Mouse (Mus musculus) midbrain, embryonic 11.5 days (tissue): ENCODE data around the gene Naa40. TPM values are rescaled to one million over a fixed set of nuclear protein-coding genes. Genes with fewer than 3 reads are reported as not detected.

Experiments
- ATAC-seq: fragments of 200-750 bp; cut with Nextera tagmentation; 2 replicates; pipeline ENCODE4 v1.8.0; 2017; ENCODE audit warnings: moderate TSS enrichment, moderate library complexity; ENCODE audit not compliant: low FRiP score
- DNase-seq: peaks from one replicate; pipeline ENCODE4 v3.0.0; 2015; ENCODE audit warnings: low spot score; ENCODE audit errors: missing footprints
- H3K27ac ChIP-seq: fragments of 300-500 bp; sonication (generic); 2 replicates; pipeline ENCODE4 v1.5.1; 2014; ENCODE audit warnings: low read depth, low read length
- H3K27me3 ChIP-seq: fragments of 300-500 bp; sonication (generic); 2 replicates; pipeline ENCODE4 v1.6.1; 2014; ENCODE audit warnings: mild to moderate bottlenecking, low read length, moderate library complexity, mixed read lengths; ENCODE audit not compliant: control insufficient read depth, insufficient read depth
- H3K36me3 ChIP-seq: fragments of 300-500 bp; sonication (generic); 2 replicates; pipeline ENCODE4 v1.6.1; 2014; ENCODE audit warnings: mild to moderate bottlenecking, low read length, moderate library complexity, mixed read lengths; ENCODE audit not compliant: control insufficient read depth, insufficient read depth
- H3K4me1 ChIP-seq: fragments of 300-500 bp; sonication (generic); 2 replicates; pipeline ENCODE4 v1.6.1; 2014; ENCODE audit warnings: low read length; ENCODE audit not compliant: control insufficient read depth, insufficient read depth
- H3K4me2 ChIP-seq: fragments of 300-500 bp; sonication (generic); 2 replicates; pipeline ENCODE4 v1.6.1; 2014; ENCODE audit warnings: mild to moderate bottlenecking, moderate library complexity
- H3K4me3 ChIP-seq: fragments of 300-500 bp; sonication (generic); 2 replicates; pipeline ENCODE4 v1.5.1; 2014; ENCODE audit warnings: low read depth, low read length
- H3K9ac ChIP-seq: fragments of 300-500 bp; sonication (generic); 2 replicates; pipeline ENCODE4 v1.6.1; 2014; ENCODE audit warnings: low read length
- H3K9me3 ChIP-seq: fragments of 300-500 bp; sonication (generic); 2 replicates; pipeline ENCODE4 v1.6.1; 2016; ENCODE audit warnings: low read length; ENCODE audit not compliant: control insufficient read depth
- WGBS: fragments of 180-500 bp; shearing (Covaris S2); extraction: QIAGEN DNeasy Blood & Tissue Kit; methylation state at CpG from one replicate; pipeline ENCODE4 v1.1.7; 2014; 5-methylcytosine and 5-hydroxymethylcytosine counted together
- polyA plus RNA-seq: library from polyadenylated mRNA; unstranded; fragments of >200 nt; fragmentation: Nextera tagmentation; extraction: Ambion mirVana; gene quantifications from 2 replicates; pipeline ENCODE4 v1.2.1, GENCODE M21; 2014

Gene Naa40
- polyA plus RNA-seq, 1 experiment from 2014 or later: 103 TPM

DNA sequence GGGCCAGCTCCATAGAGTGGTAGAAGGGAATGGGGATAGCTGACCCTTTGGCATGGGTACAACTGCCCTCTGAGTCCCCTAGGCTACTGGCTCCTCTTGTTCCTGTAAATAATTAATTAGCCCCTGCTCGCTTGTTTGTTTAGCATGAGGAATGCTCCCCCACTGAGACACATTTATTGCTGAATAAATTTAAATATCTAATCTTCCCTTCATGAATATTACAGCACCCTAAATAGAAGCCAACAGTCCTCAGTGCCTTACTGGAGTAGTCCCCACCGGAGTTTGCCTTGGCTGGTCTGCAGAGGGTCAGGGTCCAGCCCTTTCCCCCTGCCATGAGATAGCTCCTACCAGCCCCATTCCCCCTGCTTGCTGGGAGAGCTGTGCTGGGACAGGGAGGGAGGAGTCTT is 48.4 kb downstream of the Naa40 start:
- Histone ChIP-seq H3K36me3 (no peaks in the 10 kb centered on the region), H3K4me3 (no peak overlapping the region), H3K4me2 (no peak overlapping the region), H3K9me3 (no peaks in the 10 kb centered on the region), H3K27me3 (no peaks in the 10 kb centered on the region; the same call in 1 of the 2 replicates), H3K9ac (no peak overlapping the region), H3K4me1 (peaks cover 28% of the 10 kb centered on the region), H3K27ac (no peak overlapping the region)
- DNase-seq (no peak), ATAC-seq (no peak)
- 63% methylated on average over 2 of the region's 2 CpGs for WGBS

DNA sequence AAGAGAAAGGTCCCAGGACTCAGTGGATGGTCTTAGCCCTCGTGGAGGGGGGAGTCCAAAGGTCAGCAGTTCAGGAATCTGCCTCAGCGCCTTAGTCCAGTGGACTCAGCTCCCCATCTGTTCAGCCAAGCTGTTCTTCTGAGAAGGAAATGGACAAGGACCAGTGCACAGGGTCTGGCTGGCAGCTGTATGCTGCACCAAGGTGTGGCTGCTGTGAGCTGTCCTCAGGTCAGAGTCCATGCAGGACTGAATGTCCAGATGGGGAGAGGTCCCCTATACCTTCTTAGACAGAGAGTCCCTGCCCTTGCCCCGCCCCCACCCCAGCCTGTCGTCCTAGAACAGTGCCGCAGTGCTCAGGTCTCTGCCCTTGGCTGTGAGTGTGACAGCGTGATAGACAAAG is 49.3 kb downstream of the Naa40 start:
- DNase-seq: peak; percentile 84
- H3K36me3 ChIP-seq: no peaks in the 10 kb centered on the region
- H3K4me2 ChIP-seq: no peak overlapping the region
- WGBS: 48% methylated on average over 6 of the region's 6 CpGs
- H3K27ac ChIP-seq: no peak overlapping the region
- H3K9ac ChIP-seq: no peak overlapping the region
- no peak for ATAC-seq
- peaks cover 20% of the 10 kb centered on the region for H3K4me1 ChIP-seq
- no peak overlapping the region for H3K4me3 ChIP-seq
- H3K9me3 ChIP-seq: no peaks in the 10 kb centered on the region
- H3K27me3 ChIP-seq: peaks cover under 1% of the 10 kb centered on the region

DNA sequence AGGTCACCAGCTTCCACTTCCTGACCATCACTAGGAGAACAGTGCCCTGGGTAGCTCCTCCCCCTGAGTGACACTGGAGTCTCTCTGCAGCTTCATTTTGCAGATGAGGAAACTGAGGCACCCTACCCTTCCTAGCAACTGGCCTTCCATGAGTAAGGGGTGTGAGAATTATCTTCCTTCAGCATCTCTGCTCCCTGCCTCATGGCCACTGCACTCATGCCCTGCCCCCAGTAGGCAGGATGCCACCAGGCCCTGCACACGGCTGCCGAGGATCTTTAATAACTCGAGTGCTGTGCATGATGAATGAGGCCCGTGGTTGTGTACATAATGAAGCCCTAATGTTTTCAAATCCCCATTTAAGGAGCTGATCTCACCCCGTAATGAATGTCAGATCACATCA is 50.0 kb downstream of the Naa40 start:
- H3K27me3 ChIP-seq: peaks cover 4% of the 10 kb centered on the region
- ATAC-seq: no peak
- H3K4me3 ChIP-seq: no peak overlapping the region
- H3K9me3 ChIP-seq: no peaks in the 10 kb centered on the region
- peaks cover 20% of the 10 kb centered on the region for H3K4me1 ChIP-seq
- H3K36me3 ChIP-seq: no peaks in the 10 kb centered on the region
- no peak overlapping the region for H3K4me2 ChIP-seq
- no peak for DNase-seq
- 77% methylated on average over 5 of the region's 5 CpGs for WGBS
- no peak overlapping the region for H3K27ac ChIP-seq
- no peak overlapping the region for H3K9ac ChIP-seq

DNA sequence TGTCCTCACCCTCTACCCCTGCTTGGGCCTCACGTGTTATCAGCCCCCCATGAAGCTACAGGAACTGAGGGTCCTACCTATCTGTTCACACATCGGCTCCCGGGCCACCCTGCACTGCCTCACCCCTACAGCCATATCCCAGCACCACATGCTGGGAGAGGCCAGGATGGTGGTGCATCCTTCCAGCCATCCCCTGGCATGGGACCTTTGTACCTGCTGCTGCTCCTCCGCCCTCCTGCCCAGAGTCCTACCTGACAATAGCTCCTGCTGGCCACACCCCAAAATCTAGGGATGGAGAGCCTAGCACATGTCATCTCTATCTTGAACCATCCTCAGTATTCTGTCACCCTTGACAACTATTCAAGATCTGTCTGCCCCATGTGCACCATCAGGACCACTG is 52.0 kb downstream of the Naa40 start:
- no peaks in the 10 kb centered on the region for H3K36me3 ChIP-seq
- H3K27ac ChIP-seq: no peak overlapping the region
- no peak overlapping the region for H3K4me3 ChIP-seq
- H3K27me3 ChIP-seq: peaks cover 4% of the 10 kb centered on the region
- no peak overlapping the region for H3K4me2 ChIP-seq
- 75% methylated on average over 4 of the region's 4 CpGs for WGBS
- DNase-seq (peak; percentile 76), ATAC-seq (no peak)
- H3K9me3 ChIP-seq: no peaks in the 10 kb centered on the region
- H3K9ac ChIP-seq: no peak overlapping the region
- peaks cover 27% of the 10 kb centered on the region for H3K4me1 ChIP-seq

DNA sequence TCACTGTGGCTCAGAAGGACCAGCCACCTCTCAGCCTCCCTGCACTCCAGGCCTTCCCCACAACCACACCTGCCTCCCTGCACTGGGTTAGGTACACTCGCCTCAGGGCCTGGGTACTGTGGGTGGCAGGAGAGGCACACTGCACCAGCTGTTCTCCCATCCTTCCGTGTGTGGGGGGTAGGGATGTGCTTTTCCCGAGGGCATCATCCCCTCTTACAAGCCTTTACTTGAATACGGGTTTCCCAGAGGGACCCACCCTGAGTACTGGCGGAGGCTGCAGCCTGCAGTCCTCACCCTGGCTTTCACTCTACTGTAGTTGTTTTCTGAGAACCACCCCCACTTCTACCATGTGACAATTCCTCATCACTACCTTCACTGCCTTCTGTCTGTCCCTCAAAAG is 53.8 kb downstream of the Naa40 start:
- H3K36me3 ChIP-seq: no peaks in the 10 kb centered on the region
- H3K27me3 ChIP-seq: peaks cover 11% of the 10 kb centered on the region
- no peak overlapping the region for H3K4me2 ChIP-seq
- H3K9me3 ChIP-seq: no peaks in the 10 kb centered on the region
- H3K27ac ChIP-seq: no peak overlapping the region
- no peak overlapping the region; the same call in 1 of the 2 replicates for H3K9ac ChIP-seq
- no peak overlapping the region for H3K4me3 ChIP-seq
- DNase-seq: peak; percentile 89
- H3K4me1 ChIP-seq: peaks cover 30% of the 10 kb centered on the region
- whole genome bisulfite sequencing: 62% methylated on average over 5 of the region's 5 CpGs
- ATAC-seq: no peak

DNA sequence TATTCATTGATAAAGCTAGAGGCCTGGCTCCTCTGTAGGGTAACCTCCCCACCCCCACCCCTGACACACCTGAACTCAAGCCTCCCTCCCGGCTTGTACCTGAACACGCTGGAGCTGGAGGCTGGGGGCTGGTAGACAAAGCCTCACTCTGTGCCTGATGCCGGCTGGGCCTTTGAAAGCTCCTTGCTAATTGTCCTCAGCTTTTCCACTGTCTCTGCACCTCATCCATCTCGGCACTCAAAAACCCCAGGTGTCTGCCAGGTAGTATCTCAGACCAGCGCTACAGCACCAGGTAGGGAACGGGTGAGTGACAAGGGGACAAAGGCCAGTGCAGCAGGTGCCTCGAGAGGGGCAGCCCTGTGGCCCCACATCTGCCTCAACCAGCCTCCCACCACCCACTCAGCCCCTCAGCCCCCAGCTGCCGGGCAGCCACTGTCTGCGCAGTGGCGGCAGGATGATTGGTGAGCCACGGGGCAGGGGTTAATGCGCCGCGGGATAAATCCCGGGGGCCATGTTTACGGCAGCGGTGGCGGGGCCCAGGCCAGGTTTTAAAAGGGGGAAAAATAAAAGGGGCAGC is 55.2 kb downstream of the Naa40 start:
- Histone ChIP-seq H3K4me2 (peak overlapping the region; percentile 25; the same call in 1 of the 2 replicates), H3K27ac (no peak overlapping the region), H3K9ac (peak overlapping the region; percentile 39; the same call in 1 of the 2 replicates), H3K27me3 (peaks cover 16% of the 10 kb centered on the region), H3K4me1 (peaks cover 30% of the 10 kb centered on the region), H3K36me3 (no peaks in the 10 kb centered on the region), H3K4me3 (no peak overlapping the region), H3K9me3 (no peaks in the 10 kb centered on the region)
- 0 out of 2 replicates have a peak, but pooled peaks have one; percentile 13 for ATAC-seq
- WGBS: 6% methylated on average over 18 of the region's 18 CpGs
- DNase-seq: peak; percentile 91

DNA sequence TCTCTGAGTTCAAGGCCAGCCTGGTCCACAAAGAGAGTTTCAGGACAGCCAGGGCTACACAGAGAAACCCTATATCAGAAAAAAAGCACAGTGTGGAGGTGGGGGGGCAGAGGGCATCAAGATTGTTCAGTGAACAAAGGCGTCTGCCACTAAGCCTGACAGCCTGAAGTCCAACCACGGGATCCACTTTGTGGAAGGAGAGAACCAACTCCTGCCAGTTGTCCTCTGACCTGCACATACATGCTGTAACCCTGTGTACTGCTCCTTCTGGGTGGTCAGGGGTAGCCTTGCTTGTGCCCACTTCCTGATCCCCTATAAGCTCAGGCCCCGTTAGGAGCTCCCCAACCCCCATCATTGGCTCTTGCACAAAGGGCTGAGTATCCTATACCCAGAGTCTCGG is 55.9 kb downstream of the Naa40 start:
- Histone ChIP-seq H3K9me3 (no peaks in the 10 kb centered on the region), H3K27me3 (peaks cover 16% of the 10 kb centered on the region; the same call in 1 of the 2 replicates), H3K36me3 (no peaks in the 10 kb centered on the region), H3K4me2 (no peak overlapping the region), H3K9ac (peak overlapping the region; percentile 12; the same call in 1 of the 2 replicates), H3K4me1 (peaks cover 30% of the 10 kb centered on the region), H3K27ac (no peak overlapping the region), H3K4me3 (no peak overlapping the region)
- DNase-seq (peak; percentile 86), ATAC-seq (no peak)
- WGBS: 35% methylated on average over 4 of the region's 4 CpGs

DNA sequence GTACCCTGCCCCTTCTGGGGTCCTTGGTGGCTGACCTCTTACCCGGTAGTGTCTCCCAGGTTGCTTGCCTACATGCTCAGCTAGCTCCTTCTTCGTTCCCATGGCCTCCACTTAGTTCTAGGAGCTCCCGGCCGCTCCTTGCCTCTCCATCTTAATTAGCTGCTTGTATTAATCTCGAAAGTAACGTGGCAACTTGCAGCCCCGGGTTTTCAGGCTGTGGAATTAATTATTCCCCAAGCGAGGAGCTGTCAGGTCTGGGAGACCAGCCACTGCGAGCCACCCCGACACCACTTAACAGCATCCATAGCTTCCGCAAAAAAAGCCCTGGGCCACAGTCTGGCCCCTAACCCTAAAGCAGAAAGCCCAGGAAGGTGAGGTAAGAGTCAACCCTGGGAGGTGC is 57.6 kb downstream of the Naa40 start:
- Histone ChIP-seq H3K36me3 (no peaks in the 10 kb centered on the region), H3K4me2 (no peak overlapping the region), H3K27me3 (peaks cover 18% of the 10 kb centered on the region; the same call in 1 of the 2 replicates), H3K4me1 (peaks cover 21% of the 10 kb centered on the region), H3K9ac (no peak overlapping the region), H3K9me3 (no peaks in the 10 kb centered on the region), H3K27ac (no peak overlapping the region), H3K4me3 (no peak overlapping the region)
- DNase-seq: no peak
- ATAC-seq: no peak
- WGBS: 52% methylated on average over 11 of the region's 11 CpGs

DNA sequence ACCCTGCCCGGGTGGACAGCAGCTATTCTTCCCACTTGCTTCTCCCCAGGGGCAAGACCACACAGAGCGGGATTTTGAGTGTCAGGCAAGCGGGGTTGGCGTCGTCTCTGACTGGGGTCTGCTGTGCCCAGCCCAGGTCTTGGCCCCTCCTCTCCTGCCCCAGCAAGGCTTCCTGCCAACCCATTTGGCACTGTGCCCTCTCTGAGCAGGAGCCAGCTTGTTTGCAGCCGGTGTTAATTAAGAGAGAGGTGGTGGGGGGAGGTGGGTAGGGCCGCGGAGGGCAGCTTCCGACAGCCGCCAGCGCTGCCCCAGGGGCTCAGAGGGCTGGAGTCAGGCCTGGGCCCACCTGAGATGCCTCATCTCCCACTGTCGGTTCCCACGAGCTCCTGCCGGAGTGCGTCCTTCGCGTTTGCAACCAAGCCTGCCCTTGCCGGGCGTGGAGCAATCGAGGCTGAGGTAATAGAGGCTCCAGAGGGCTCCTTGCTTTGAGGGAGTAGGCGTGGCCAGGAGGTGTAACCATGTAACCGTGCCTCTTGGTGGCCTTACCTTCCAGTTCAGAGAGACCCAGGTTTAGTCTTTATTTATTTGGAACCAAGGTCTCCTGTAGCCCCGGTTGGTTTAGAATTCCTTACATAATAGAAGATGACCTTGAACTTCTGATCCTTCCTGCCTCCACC is 58.6 kb downstream of the Naa40 start:
- Histone ChIP-seq H3K4me3 (no peak overlapping the region), H3K36me3 (no peaks in the 10 kb centered on the region), H3K9ac (no peak overlapping the region), H3K4me2 (no peak overlapping the region), H3K27ac (no peak overlapping the region), H3K9me3 (no peaks in the 10 kb centered on the region), H3K27me3 (peaks cover 18% of the 10 kb centered on the region; the same call in 1 of the 2 replicates), H3K4me1 (peaks cover 25% of the 10 kb centered on the region)
- WGBS: 11% methylated on average over 23 of the region's 23 CpGs
- DNase-seq (peak; percentile 83), ATAC-seq (0 out of 2 replicates have a peak, but pooled peaks have one; percentile 30)
